Mouse (Mus musculus): ENCODE measurements around the gene Col5a3. TPM values are rescaled to one million over a fixed set of nuclear protein-coding genes. Genes with fewer than 3 reads are reported as not detected.

Gene Col5a3
- total and polyA plus RNA-seq, 2 experiments from 2014 or later: 1.1 to 3.3 TPM

- ATAC-seq (peak; percentile 39; the same call in 1 of the 2 replicates), DNase-seq (ENCODE audit: low spot score) (peak; percentile 40)
- Histone ChIP-seq H3K4me2 (ENCODE audit: low read depth, low read length) (peak overlapping the region; percentile 87), H3K4me1 (ENCODE audit: insufficient read depth, low read length) (peaks cover 3% of the 10 kb centered on the region; the same call in 1 of the 2 replicates), H3K9me3 (ENCODE audit: low read length) (no peaks in the 10 kb centered on the region), H3K27ac (peak overlapping the region; percentile 74; the same call in 1 of the 2 replicates), H3K27me3 (ENCODE audit: insufficient read depth, low read length) (no peaks in the 10 kb centered on the region), H3K36me3 (ENCODE audit: insufficient read depth, low read length) (no peaks in the 10 kb centered on the region), H3K9ac (replicated peaks; ENCODE audit: low read length) (peak overlapping the region; percentile 85), H3K4me3 (ENCODE audit: low read length) (peak overlapping the region; percentile 75)
- TF ChIP-seq CTCF (IDR thresholded peaks at IDR 0.05; ENCODE audit: low read depth): 0 out of 2 replicates have a peak, but pooled peaks have one; percentile 17
- WGBS: 7% methylated on average over 17 of the region's 17 CpGs
Observed at GRCm38 (mm10) chr9:20745129-20745966, 69.5 kb downstream of the Col5a3 start.

- H3K9ac ChIP-seq (replicated peaks; ENCODE audit: low read length): peak overlapping the region; percentile 85; the same call in 1 of the 2 replicates
Observed at GRCm38 (mm10) chr9:20743946-20744738, 70.7 kb downstream of the Col5a3 start.

GRCm38 (mm10) chr9:20740407-20740806, 74.5 kb downstream of the Col5a3 start:
- Histone ChIP-seq H3K36me3 (ENCODE audit: insufficient read depth, low read length) (no peaks in the 10 kb centered on the region), H3K9ac (replicated peaks; ENCODE audit: low read length) (no peak overlapping the region), H3K27me3 (ENCODE audit: insufficient read depth, low read length) (no peaks in the 10 kb centered on the region), H3K9me3 (ENCODE audit: low read length) (no peaks in the 10 kb centered on the region), H3K4me1 (ENCODE audit: insufficient read depth, low read length) (no peaks in the 10 kb centered on the region), H3K4me2 (ENCODE audit: low read depth, low read length) (no peak overlapping the region), H3K4me3 (ENCODE audit: low read length) (no peak overlapping the region), H3K27ac (no peak overlapping the region)
- peak; percentile 98 for TF ChIP-seq CTCF (IDR thresholded peaks at IDR 0.05; ENCODE audit: low read depth)
- ATAC-seq (peak; percentile 70), DNase-seq (ENCODE audit: low spot score) (peak; percentile 88)
- WGBS: 2% methylated on average over 12 of the region's 12 CpGs

More at GRCm38 (mm10) chr9:20743946-20744738, 70.7 kb downstream of the Col5a3 start:
- Histone ChIP-seq H3K4me2 (ENCODE audit: low read depth, low read length) (peak overlapping the region; percentile 87), H3K4me3 (ENCODE audit: low read length) (peak overlapping the region; percentile 75), H3K4me1 (ENCODE audit: insufficient read depth, low read length) (peaks cover 3% of the 10 kb centered on the region; the same call in 1 of the 2 replicates), H3K36me3 (ENCODE audit: insufficient read depth, low read length) (no peaks in the 10 kb centered on the region), H3K27ac (peak overlapping the region; percentile 74; the same call in 1 of the 2 replicates), H3K27me3 (ENCODE audit: insufficient read depth, low read length) (no peaks in the 10 kb centered on the region), H3K9me3 (ENCODE audit: low read length) (no peaks in the 10 kb centered on the region)
- DNase-seq (ENCODE audit: low spot score) (peak; percentile 59), ATAC-seq (peak; percentile 31; the same call in 1 of the 2 replicates)
- TF ChIP-seq CTCF (IDR thresholded peaks at IDR 0.05; ENCODE audit: low read depth): peak; percentile 87
- 12% methylated on average over 22 of the region's 22 CpGs for WGBS

GRCm38 (mm10) chr9:20738251-20738999, 76.4 kb downstream of the Col5a3 start:
- no peak overlapping the region for H3K9ac ChIP-seq (replicated peaks; ENCODE audit: low read length)
- H3K27me3 ChIP-seq (ENCODE audit: insufficient read depth, low read length): no peaks in the 10 kb centered on the region
- no peak overlapping the region for H3K4me2 ChIP-seq (ENCODE audit: low read depth, low read length)
- ATAC-seq: no peak
- DNase-seq (ENCODE audit: low spot score): peak; percentile 64
- no peaks in the 10 kb centered on the region for H3K9me3 ChIP-seq (ENCODE audit: low read length)
- peak; percentile 71 for TF ChIP-seq CTCF (IDR thresholded peaks at IDR 0.05; ENCODE audit: low read depth)
- no peak overlapping the region for H3K4me3 ChIP-seq (ENCODE audit: low read length)
- no peaks in the 10 kb centered on the region for H3K36me3 ChIP-seq (ENCODE audit: insufficient read depth, low read length)
- H3K4me1 ChIP-seq (ENCODE audit: insufficient read depth, low read length): no peaks in the 10 kb centered on the region
- WGBS: 42% methylated on average over 8 of the region's 8 CpGs
- no peak overlapping the region for H3K27ac ChIP-seq

- Histone ChIP-seq H3K4me1 (ENCODE audit: insufficient read depth, low read length) (no peaks in the 10 kb centered on the region), H3K4me3 (ENCODE audit: low read length) (no peak overlapping the region), H3K36me3 (ENCODE audit: insufficient read depth, low read length) (no peaks in the 10 kb centered on the region), H3K9ac (replicated peaks; ENCODE audit: low read length) (no peak overlapping the region), H3K4me2 (ENCODE audit: low read depth, low read length) (no peak overlapping the region), H3K27ac (no peak overlapping the region), H3K9me3 (ENCODE audit: low read length) (no peaks in the 10 kb centered on the region), H3K27me3 (ENCODE audit: insufficient read depth, low read length) (no peaks in the 10 kb centered on the region)
- DNase-seq (ENCODE audit: low spot score): no peak
- ATAC-seq: no peak
- WGBS: 97% methylated on average over 2 of the region's 2 CpGs
- TF ChIP-seq CTCF (IDR thresholded peaks at IDR 0.05; ENCODE audit: low read depth): 0 out of 2 replicates have a peak, but pooled peaks have one; percentile 8
Observed at GRCm38 (mm10) chr9:20737227-20737626, 77.6 kb downstream of the Col5a3 start.

- DNase-seq (ENCODE audit: low spot score) (no peak), ATAC-seq (no peak)
- Histone ChIP-seq H3K4me3 (ENCODE audit: low read length) (no peak overlapping the region), H3K36me3 (ENCODE audit: insufficient read depth, low read length) (no peaks in the 10 kb centered on the region), H3K27me3 (ENCODE audit: insufficient read depth, low read length) (no peaks in the 10 kb centered on the region), H3K27ac (no peak overlapping the region), H3K4me2 (ENCODE audit: low read depth, low read length) (no peak overlapping the region), H3K9ac (replicated peaks; ENCODE audit: low read length) (no peak overlapping the region), H3K4me1 (ENCODE audit: insufficient read depth, low read length) (no peaks in the 10 kb centered on the region), H3K9me3 (ENCODE audit: low read length) (no peaks in the 10 kb centered on the region)
- TF ChIP-seq CTCF (IDR thresholded peaks at IDR 0.05; ENCODE audit: low read depth): no peak
- WGBS: 85% methylated on average over 3 of the region's 3 CpGs
Observed at GRCm38 (mm10) chr9:20734692-20735091, 80.2 kb downstream of the Col5a3 start.
